Mouse (Mus musculus) adrenal gland, adult 18-20 months (tissue): ENCODE measurements around the gene Olfr1234. TPM values are rescaled to one million over a fixed set of nuclear protein-coding genes. Genes with fewer than 3 reads are reported as not detected.

Experiments
- DNase-seq, 2 experiments: peaks; one replicate each; pipeline ENCODE4 v3.0.0; 2021 to 2022; ENCODE audit warnings: low spot score in 2 of 2
- long read RNA-seq, 2 experiments: library from polyadenylated mRNA; stranded (forward); transcript quantifications; one replicate each; pipeline ENCODE4 v2.0.0; 2021
- total RNA-seq, 2 experiments: library from RNA; stranded (reverse); gene quantifications; 1 replicate in 1 of 2; 2 replicates in 1 of 2; pipeline ENCODE4 v1.2.3; 2021

Olfr1234 gene
- not detected for total RNA-seq
- long read RNA-seq, experiment 1, result 0 reads
- long read RNA-seq, experiment 2, result 0 reads

DNA sequence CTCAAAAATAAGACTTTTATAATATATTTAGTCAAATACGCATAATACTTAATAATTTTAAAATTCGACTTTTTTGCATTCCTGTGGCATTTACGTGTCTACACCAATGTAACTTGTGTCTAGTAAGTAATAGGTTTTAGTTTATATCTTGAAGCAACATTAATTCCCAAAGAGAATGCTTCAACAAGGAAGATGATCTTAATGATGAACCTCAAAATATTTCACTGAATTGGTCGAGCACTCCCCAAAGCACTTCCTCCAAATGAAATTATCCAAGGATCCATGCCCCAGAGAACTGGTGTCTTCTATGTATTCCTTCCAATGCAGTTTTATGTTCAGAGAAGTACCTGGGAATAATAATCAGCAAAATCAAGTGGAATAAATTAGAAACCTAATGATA is at the start of gene Olfr1234:
Gene Olfr1234, minus strand, starts transcription at position 101 of the 400 bp plus-strand sequence.
- DNase-seq, result no peak

DNA sequence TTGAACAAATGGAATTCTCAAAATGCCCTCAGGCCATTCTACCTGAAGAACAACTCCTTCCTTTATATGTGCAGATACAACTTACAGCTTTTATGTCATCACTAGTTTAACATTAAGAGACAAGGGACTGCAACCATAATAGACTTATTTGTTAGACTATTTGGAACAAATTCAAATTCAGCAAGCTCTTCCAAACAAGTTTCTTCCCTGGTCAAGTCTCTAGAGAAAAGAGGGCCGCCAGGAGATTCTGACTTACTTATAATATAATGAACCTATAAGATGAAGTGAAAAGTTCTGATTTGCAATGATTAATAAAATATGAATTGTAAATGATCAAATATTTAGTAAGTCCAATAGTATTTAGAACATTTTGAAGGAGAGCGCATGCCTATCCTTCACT is 44.9 kb upstream of the Olfr1234 start, which contains the start of gene Olfr1238:
Gene Olfr1238, minus strand, starts transcription at position 101 of the 400 bp plus-strand sequence.
- no peak for DNase-seq

DNA sequence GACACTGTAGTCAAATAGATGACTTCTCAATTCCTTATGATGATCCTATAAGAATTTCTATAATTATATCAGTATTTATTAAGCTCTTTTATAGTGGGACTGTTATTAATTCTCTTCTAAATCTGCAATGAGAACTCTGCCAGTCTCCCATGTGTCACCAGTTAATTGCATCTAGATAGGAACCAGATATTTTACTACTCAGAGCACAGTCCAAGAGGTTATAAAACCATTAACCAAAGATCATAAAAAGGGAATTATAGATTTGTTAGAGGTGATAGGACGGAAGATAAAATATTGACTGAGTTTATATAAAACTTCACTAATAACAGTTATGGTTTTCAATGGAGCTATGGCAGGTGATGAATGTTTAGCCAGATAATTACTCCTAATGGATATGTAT is 36.2 kb upstream of the Olfr1234 start:
- no peak for DNase-seq

DNA sequence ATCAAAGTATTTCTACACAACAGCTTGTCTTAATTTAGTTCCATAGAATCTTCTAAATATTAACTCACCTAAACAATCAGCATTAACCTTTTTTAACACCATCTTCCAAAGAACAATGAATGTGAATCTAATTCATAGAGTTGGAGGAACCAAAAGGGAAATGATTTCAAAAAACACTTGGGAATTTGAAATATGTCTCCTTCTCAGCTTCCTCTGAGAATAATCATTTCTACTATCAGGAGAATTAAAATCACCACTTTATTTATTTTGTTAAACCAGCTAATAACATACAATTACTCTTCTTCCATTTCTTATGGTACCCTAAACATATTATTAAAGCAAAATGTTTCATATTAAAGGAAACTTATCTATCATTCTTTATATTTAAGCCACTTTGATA is 22.4 kb downstream of the Olfr1234 start, which contains the start of gene Olfr1233:
Gene Olfr1233, minus strand, starts transcription at position 101 of the 400 bp plus-strand sequence.
- DNase-seq, result no peak

DNA sequence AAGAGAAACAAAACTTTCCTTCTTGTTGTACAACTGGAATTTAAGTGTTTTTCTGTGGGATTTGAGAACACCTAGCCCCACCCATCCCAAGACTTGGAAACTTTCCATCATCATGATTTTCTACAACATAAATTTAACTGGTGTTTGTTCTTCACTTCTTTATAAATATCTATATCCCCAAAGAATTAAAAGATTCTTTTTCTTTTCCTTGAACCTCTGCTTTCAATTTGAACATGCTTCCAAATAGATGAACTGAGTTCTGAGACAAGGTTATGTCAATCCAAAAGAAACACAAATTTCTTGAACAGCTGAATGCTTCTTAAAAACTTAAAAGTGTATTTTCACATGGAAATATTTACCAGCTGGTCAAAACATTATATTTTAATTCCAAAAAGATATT is 35.1 kb downstream of the Olfr1234 start, which contains the start of gene Olfr1232:
Gene Olfr1232, minus strand, starts transcription at position 101 of the 400 bp plus-strand sequence.
- DNase-seq, result no peak

Other genes with a start within 250 kb of the Olfr1234 start
- not detected for gene Olfr1221, start 247.6 kb downstream of the Olfr1234 start, total RNA-seq
- gene Olfr1222, start 231.8 kb downstream of the Olfr1234 start, total RNA-seq, result not detected
- gene Olfr1223, start 213.3 kb downstream of the Olfr1234 start, total RNA-seq, result not detected
- not detected for gene Olfr1224-ps1, start 200.8 kb downstream of the Olfr1234 start, total RNA-seq
- not detected for gene Olfr1225, start 190.2 kb downstream of the Olfr1234 start, total RNA-seq
- gene Olfr1226, start 164.8 kb downstream of the Olfr1234 start, total RNA-seq, result not detected
- gene Olfr1228, start 110.8 kb downstream of the Olfr1234 start, total RNA-seq, result not detected
- not detected for gene Olfr1229, start 76.9 kb downstream of the Olfr1234 start, total RNA-seq
- gene Olfr1230, start 67.6 kb downstream of the Olfr1234 start, total RNA-seq, result not detected
- gene Olfr1231, start 57.8 kb downstream of the Olfr1234 start, total RNA-seq, result not detected
- gene Olfr1232, start 35.2 kb downstream of the Olfr1234 start, total RNA-seq, result not detected
- not detected for gene Olfr1233, start 22.5 kb downstream of the Olfr1234 start, total RNA-seq
- not detected for gene Olfr1238, start 44.8 kb upstream of the Olfr1234 start, total RNA-seq
- not detected for gene Olfr1239, start 55.5 kb upstream of the Olfr1234 start, total RNA-seq
- not detected for gene Olfr1240, start 78.1 kb upstream of the Olfr1234 start, total RNA-seq
- gene Olfr1241, start 122.3 kb upstream of the Olfr1234 start, total RNA-seq, result not detected
- not detected for gene Olfr1242, start 133.5 kb upstream of the Olfr1234 start, total RNA-seq
- gene Olfr1243, start 166.6 kb upstream of the Olfr1234 start, total RNA-seq, result not detected
- gene Olfr1245, start 213.6 kb upstream of the Olfr1234 start, total RNA-seq, result not detected
- gene Olfr1246, start 228.3 kb upstream of the Olfr1234 start, total RNA-seq, result not detected
- gene Olfr1247, start 249.3 kb upstream of the Olfr1234 start, total RNA-seq, result not detected